Mouse (Mus musculus) ES-Bruce4 (cell line): ENCODE measurements at regions not wholly inside any gene's neighbourhood (a gene's known extent, or its start where the extent isn't known, plus 50 kb on each side); places are given as distances from the start of the nearest gene placed in this dataset.

ENCODE experiments used
- H3K27ac ChIP-seq: 2 replicates; pipeline ENCODE4 v1.5.1; 2012; ENCODE audit warnings: low read length, inconsistent platforms; ENCODE audit not compliant: insufficient read depth
- H3K27me3 ChIP-seq: 2 replicates; pipeline ENCODE4 v1.6.1; 2012; ENCODE audit warnings: mild to moderate bottlenecking, low read length, inconsistent platforms; ENCODE audit not compliant: control insufficient read depth, poor library complexity, insufficient read depth, severe bottlenecking
- H3K36me3 ChIP-seq: 2 replicates; pipeline ENCODE4 v1.6.1; 2012; ENCODE audit warnings: inconsistent platforms, mild to moderate bottlenecking, low read length, moderate library complexity; ENCODE audit not compliant: control insufficient read depth, poor library complexity, insufficient read depth, severe bottlenecking
- H3K4me1 ChIP-seq: one replicate; pipeline ENCODE4 v1.8.1; 2011; ENCODE audit warnings: low read length; ENCODE audit not compliant: control insufficient read depth, insufficient read depth
- H3K4me3 ChIP-seq: 2 replicates; pipeline ENCODE4 v1.5.1; 2011; ENCODE audit warnings: low read depth, mild to moderate bottlenecking, low read length
- H3K9ac ChIP-seq: 2 replicates; pipeline ENCODE4 v1.6.1; 2012; ENCODE audit warnings: low read depth, mild to moderate bottlenecking, inconsistent platforms; ENCODE audit not compliant: poor library complexity, severe bottlenecking
- H3K9me3 ChIP-seq: replicated peaks from 2 replicates; pipeline ENCODE4 v1.6.1; 2012; ENCODE audit warnings: mild to moderate bottlenecking, low read length, inconsistent platforms; ENCODE audit not compliant: control insufficient read depth, poor library complexity, insufficient read depth, severe bottlenecking
- CTCF ChIP-seq: IDR thresholded peaks from one replicate; pipeline ENCODE4 v1.8.1; 2011; ENCODE audit warnings: low read depth, low read length
- EP300 ChIP-seq: IDR thresholded peaks from 2 replicates; pipeline ENCODE4 v1.6.1; 2011; ENCODE audit warnings: low read depth, low read length; ENCODE audit not compliant: insufficient read depth
- POLR2A ChIP-seq: IDR thresholded peaks from one replicate; pipeline ENCODE4 v1.8.1; 2011; ENCODE audit warnings: low read length; ENCODE audit not compliant: insufficient read depth

DNA sequence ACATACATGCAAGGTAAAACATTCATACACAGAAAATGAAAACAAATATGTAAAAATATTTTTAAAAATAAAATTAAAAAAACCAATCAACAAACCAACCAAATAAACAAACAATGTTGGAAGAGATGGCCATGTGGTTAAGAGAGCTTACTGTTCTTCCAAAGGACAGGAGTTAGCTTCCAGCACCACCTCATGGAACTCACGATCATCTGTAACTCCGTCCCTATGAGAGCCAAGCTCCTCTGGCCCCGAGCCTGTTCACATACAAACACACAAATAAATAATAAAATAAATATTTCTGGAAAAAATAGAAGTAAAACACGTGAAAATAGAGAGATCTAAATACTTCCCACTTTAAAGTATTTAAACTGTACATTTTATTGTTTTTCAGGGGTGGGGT is 269.5 kb downstream of the Zfp704 start:
- Histone ChIP-seq H3K9ac (no peak overlapping the region), H3K4me1 (no peaks in the 10 kb centered on the region), H3K4me3 (no peak overlapping the region), H3K36me3 (no peaks in the 10 kb centered on the region), H3K27ac (no peak overlapping the region), H3K9me3 (peaks cover 5% of the 10 kb centered on the region; the same call in 1 of the 2 replicates), H3K27me3 (no peaks in the 10 kb centered on the region)
- no peak for TF ChIP-seq POLR2A
- TF ChIP-seq EP300 = no peak
- TF ChIP-seq CTCF = peak; percentile 5

GRCm38 (mm10) chr3:9339669-9340068 is 270.2 kb downstream of the Zfp704 start:
- H3K36me3 ChIP-seq = no peaks in the 10 kb centered on the region
- H3K27me3 ChIP-seq = no peaks in the 10 kb centered on the region
- TF ChIP-seq CTCF (no peak), EP300 (no peak), POLR2A (no peak)
- H3K4me1 ChIP-seq = no peaks in the 10 kb centered on the region
- no peak overlapping the region for H3K27ac ChIP-seq
- H3K9ac ChIP-seq = no peak overlapping the region
- H3K4me3 ChIP-seq = no peak overlapping the region
- H3K9me3 ChIP-seq = peaks cover 6% of the 10 kb centered on the region; the same call in 1 of the 2 replicates

DNA sequence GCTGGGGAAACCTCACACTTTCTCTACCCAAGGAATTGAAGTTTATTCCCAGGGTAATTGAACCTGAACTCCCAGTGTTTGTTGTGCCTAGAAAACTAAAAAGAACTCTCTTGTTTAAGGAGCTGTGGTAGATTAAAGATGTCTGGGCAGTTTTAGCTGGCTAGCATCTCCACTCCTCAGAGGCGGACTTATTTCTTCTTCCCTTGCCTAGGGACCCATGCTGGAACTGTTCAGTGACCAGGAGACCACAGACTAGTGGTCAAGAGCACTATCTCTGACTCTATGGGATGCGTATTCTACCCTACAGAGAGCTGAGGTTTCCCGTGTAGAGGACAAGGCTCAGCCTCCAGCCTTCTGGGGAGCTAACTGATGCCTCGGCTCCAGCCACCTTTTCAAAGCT is 274.3 kb downstream of the Zfp704 start:
- Histone ChIP-seq H3K9me3 (peaks cover 6% of the 10 kb centered on the region; the same call in 1 of the 2 replicates), H3K9ac (no peak overlapping the region), H3K4me3 (no peak overlapping the region), H3K27ac (no peak overlapping the region), H3K36me3 (no peaks in the 10 kb centered on the region), H3K27me3 (no peaks in the 10 kb centered on the region), H3K4me1 (peaks cover 2% of the 10 kb centered on the region)
- no peak for TF ChIP-seq POLR2A
